Mouse (Mus musculus): Measurements from ENCODE around the gene Iqcd. TPM values are rescaled to one million over a fixed set of nuclear protein-coding genes. Genes with fewer than 3 reads are reported as not detected.

Iqcd gene
- total RNA-seq, 2 experiments from 2014 or later: 1.00 to 1.2 TPM

DNA sequence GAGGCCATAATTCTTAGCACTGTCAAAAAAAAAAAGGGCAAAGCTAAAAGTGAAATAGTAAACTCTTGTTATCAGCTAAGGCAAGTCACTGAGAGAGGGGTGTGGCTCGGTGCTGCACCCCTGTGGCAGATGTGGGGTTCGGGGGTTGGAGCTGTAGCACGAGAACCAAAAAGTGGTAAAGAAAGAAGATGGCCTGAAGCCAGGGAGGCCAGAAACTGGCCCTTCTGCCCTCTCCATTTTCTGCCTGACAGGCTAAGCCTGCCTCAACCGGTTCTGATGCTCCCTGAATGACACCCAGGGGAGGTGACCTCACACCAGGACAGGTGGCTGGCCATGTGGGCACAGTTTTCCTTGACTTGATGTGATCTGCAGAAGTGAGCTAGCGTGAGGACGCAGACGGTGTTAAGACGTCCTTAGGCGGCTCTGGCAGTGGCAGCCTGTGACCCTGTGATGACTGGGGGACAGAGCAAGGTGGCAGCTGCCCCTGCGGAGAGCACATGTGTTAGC lies 10.8 kb upstream of the Iqcd start:
- no peak for DNase-seq (ENCODE audit: low spot score in 2 of 2)
- Histone ChIP-seq H3K4me3 (no peak overlapping the region), H3K27ac (no peak overlapping the region)
- peak; percentile 45 for TF ChIP-seq CTCF (conservative IDR thresholded peaks at IDR 0.05)

DNA sequence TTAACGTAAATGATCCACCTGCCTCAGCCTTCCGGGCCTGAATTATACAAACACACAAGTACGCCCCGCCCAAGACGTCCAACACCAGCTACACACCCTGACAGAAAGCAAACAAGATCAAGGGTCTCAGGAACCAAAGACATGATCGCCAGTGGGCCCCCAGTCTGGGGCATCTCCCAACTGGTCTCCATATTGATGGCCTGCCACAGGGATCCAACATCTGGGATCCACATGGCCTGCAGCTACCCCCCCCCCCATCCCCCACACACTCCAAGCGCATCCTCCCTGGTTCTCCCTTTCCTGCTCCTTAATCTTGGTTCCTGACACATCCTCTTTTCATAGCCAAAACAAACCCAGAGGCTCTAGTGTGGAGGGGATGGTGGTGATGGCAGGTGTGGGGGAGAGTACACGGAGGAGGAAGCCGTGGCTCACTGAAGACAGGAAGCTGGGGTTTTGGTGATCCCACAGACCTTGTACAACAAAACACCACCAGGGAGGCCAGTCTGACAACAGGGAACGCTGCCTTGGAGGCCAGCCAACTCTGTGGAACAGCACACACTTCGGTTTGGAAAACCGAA lies 10.2 kb upstream of the Iqcd start:
- no peak for DNase-seq (ENCODE audit: low spot score in 2 of 2)
- Histone ChIP-seq H3K4me3 (no peak overlapping the region), H3K27ac (no peak overlapping the region; the same call in 1 of the 2 replicates)
- TF ChIP-seq CTCF (conservative IDR thresholded peaks at IDR 0.05): no peak

DNA sequence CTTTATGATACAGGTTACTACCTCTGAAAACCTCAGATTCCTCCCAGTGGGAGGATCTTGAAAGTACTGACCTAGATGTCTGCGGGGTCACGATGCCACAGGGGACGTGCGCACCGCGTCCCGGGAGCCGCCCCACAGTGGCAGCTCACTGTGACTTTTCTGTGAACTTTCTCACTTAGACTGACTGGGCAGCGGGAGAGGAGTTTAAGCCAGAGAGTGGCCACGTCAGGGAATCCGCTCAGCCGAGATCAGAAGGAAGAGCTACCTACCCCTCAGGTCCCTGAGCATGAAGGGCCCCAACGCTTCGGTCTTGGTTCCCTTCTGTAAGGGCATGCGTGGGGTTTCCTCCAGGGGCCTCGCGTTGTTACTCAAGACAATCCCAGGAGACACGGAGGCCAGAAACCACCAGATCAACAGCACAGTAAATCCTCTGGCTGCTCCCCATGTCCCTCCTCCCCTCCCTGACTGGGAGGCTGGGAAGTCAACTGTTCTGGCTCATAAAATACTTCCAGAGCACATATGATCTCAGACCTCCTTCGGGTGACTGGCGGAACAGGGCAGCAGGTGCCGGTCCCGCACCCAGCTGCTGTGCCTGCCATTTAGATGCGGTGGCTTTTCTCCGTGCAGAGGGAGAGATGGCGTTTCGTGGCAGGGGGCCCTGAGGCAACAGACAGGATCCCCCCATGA lies 9.5 kb upstream of the Iqcd start:
- Histone ChIP-seq H3K4me3 (no peak overlapping the region; the same call in 1 of the 2 replicates), H3K27ac (peak overlapping the region; percentile 53; the same call in 1 of the 2 replicates)

DNA sequence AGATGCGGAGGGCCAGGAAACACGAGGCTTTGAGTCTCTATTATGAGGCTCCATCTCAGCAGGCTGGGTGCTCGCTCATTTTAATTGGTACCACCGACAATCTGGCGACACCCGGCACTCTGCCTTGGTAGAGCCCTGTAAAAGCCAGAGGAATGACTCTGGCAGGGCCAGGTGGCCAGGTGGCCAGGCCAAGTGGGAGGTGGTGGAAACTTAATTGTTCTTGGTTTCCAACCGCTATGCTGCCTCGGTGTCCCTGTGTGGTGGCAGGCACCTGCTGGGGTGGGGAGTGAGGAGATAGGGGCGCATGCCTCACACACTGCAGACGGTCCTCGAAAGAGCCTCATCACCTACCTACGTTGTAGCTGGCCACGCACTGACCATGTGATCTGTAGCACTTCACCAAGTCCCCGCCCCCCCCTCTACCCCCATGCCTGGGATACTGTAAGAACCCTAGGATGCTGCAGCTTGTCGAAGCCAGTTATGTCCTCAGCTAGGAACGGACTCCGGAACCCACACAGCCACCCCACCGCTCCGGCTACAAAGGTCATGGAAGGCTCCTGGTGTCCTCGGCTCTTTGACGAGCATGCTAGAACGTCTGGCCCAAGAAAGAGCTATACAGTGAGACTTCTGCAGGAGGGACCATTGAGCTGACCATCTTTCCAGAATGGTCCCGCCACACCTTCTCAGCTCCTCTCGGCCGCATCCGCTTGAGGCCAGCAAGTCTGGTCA lies 8.8 kb upstream of the Iqcd start:
- DNase-seq (ENCODE audit: low spot score in 2 of 2): no peak
- peak overlapping the region; percentile 53; the same call in 1 of the 2 replicates for H3K27ac ChIP-seq
- no peak for TF ChIP-seq CTCF (conservative IDR thresholded peaks at IDR 0.05)
- no peak overlapping the region; the same call in 1 of the 2 replicates for H3K4me3 ChIP-seq

More for the DNA sequence above, 9.5 kb upstream of the Iqcd start:
- DNase-seq (ENCODE audit: low spot score in 2 of 2): no peak
- TF ChIP-seq CTCF (conservative IDR thresholded peaks at IDR 0.05): no peak

DNA sequence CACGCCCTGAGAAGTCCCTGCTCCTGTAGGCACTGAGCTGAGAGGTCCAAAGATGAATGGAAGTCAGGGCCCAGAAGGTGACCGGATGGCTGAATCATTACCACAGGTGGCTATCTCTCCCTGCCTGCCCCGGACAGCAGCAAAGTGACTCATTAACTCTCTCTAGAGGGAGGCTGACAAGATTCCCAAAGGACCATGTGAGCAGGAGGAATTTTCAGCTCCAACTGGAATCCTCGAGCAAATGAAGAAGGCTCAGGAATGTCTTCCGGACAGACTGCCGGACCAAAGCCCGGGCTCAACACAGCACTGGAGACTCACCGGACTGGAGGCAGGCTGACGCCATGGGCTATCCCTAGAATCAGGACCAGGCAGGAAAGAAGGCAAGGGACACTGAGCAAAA lies 6.8 kb upstream of the Iqcd start:
- DNase-seq (ENCODE audit: low spot score in 2 of 2): no peak
- Histone ChIP-seq H3K4me3 (no peak overlapping the region), H3K27ac (no peak overlapping the region)
- no peak for TF ChIP-seq CTCF (conservative IDR thresholded peaks at IDR 0.05)

DNA sequence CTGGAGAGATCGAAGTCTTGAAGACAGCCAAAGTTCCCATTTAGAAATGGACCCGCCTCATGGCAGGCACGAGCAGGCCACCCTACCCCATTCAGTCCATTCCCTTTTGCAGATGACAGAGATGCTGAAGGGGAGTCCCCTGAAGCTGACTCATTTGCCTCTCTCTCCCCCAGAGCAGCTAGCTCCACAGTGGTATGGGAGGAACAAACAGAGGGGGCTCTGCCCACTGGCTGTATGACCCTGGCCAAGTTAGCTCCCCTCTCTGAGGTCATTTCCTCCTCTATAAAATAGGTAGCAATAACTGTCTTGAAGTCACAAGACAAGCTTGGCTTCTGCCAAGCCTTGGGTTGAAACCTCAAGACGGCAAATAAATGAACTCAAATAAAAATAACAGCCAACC lies 5.3 kb upstream of the Iqcd start:
- TF ChIP-seq CTCF (conservative IDR thresholded peaks at IDR 0.05): no peak
- H3K27ac ChIP-seq: no peak overlapping the region
- no peak overlapping the region for H3K4me3 ChIP-seq
- DNase-seq (ENCODE audit: low spot score in 2 of 2): no peak

DNA sequence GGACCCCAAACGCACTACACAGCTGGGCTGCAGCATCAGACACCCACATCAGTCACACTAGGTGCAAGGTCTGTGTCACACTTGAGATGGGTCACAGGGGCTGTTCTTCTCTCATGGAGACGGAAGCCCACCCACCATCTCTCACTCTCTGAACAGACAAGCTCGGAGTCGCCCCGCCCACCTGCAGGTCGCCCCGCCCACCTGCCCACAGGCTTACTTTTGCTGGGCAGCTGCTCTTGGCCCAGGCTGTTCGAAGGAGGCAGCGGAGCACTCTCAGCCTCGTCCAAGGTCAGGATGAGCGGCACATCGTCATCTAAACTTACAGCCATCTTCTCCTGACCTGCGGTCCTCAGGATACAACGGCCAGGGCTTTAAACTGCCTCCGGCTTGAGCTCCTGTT lies 3.8 kb upstream of the Iqcd start:
- Histone ChIP-seq H3K27ac (no peak overlapping the region), H3K4me3 (no peak overlapping the region)
- TF ChIP-seq CTCF (conservative IDR thresholded peaks at IDR 0.05): no peak
- no peak for DNase-seq (ENCODE audit: low spot score in 2 of 2)

DNA sequence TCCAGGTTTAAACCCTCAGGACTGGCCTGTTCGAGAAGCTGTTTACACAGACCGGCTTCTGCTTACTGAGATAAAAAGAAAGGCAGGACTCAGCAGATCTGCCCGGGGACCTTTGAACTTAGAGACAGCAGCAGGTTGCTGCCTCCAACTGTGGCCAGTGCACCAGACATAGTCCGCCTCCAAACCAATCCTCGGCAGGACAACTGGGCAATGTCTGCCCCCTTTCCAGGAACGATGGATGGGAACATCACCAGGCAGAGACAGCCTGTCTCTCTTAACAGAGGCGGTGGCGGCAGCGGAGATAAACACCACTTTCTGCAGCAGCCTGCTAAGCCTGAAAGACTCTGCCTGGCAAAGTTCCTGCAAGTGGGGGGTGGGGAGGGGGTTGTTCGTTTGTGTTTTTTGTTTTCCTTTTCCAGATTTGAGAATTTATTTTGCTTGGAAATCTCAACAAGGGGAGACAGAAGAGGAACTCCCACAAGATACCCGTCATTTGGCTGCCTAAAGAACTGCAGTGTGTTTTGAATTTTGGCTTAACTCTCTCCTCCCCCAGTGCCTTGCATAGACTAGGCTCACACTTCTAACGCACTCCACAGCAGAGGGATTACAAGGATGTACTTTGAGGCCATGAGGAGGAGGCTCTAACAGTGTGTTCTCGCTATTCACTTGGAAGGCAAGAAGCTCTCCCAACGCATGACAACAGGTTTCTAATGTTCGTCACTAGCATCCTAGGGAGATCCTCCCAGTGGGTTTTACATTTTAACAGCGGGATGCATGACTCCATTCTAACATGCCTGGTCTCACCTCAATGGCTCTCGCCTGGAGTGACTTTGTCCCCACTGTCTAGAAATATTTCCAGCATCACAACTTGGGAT lies 1.8 kb upstream of the Iqcd start:
- peak overlapping the region; percentile 98 for H3K27ac ChIP-seq
- no peak for TF ChIP-seq CTCF (conservative IDR thresholded peaks at IDR 0.05)
- no peak for DNase-seq (ENCODE audit: low spot score in 2 of 2)
- H3K4me3 ChIP-seq: peak overlapping the region; percentile 92

DNA sequence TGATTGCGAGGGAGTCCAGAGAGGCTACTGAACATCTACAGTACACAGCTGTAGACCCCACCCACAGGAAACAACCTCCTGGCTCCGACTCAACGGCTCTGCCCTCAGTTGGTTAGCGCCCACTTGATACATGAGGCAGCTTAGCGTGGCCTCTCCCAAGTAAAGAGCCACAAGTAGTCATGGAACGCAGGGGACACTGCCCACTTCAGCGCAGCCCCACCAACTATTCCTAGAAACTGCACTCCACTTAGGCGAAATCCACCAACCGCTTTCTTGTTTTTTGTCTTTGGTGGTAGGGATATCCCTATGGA lies 1.2 kb upstream of the Iqcd start:
- no peak for TF ChIP-seq CTCF (conservative IDR thresholded peaks at IDR 0.05)
- Histone ChIP-seq H3K4me3 (peak overlapping the region; percentile 92), H3K27ac (peak overlapping the region; percentile 98)
- no peak for DNase-seq (ENCODE audit: low spot score in 2 of 2)

DNA sequence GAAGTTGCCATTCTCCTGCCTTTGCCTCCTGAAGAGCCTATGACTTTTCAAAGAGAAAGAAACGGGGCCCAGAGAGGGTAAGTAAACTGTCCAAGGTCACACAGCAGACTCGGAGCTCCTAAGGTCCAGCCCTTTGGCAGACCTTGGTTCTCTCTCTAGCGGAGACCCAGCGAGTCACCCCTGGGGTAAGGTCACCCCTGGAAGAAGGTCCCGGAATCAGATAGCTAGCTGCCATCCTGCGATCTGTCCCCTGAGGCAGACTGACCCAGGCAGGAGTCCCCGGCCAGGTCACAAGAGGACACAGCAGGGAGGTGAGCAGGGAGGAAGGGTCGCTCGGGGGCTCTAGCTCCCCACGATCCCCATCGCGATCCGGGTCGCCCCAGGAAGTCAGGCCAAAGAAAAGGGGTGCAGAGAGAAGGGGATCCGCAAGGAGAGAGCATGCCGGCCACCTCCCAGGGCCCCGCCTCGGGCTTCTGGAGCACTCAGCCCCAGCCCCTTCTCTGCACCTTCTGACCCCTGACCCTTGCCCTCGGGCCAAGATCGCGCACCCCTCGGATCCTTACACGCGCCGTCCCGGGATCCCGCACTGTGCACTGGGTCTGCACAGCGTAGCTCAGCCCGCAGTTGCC lies 762 bp upstream of the Iqcd start:
- no peak for DNase-seq (ENCODE audit: low spot score in 2 of 2)
- Histone ChIP-seq H3K4me3 (peak overlapping the region; percentile 92), H3K27ac (peak overlapping the region; percentile 98)
- no peak for TF ChIP-seq CTCF (conservative IDR thresholded peaks at IDR 0.05)

DNA sequence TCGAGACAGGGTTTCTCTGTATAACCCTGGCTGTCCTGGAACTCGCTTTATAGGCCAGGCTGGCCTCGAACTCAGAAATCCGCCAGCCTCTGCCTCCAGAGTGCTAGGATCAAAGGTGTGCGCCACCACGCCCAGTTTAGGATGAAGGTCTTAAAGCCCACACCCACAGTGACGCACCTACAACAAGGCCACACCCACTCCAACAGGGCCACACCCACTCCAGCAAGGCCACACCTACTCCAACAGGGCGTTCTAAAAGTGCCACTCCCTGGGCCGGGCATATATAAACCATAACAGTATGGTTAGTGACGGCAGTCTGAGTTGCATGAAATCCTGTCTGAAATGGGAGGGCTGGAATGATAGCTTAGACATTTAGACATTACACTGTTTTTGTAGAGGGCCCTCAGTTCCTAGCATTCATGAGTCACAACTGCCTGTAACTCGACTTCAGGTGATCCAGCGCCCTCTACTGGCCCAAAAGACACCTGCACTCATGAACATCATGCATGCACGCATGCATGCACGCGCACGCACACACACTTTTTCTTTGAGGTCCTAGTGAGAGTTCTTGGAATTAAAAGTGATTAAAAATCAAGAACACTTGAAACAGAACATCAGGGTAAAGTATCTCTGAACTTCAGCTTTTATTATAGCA lies 1.7 kb downstream of the Iqcd start:
- Histone ChIP-seq H3K27ac (no peak overlapping the region), H3K4me3 (no peak overlapping the region)
- DNase-seq (ENCODE audit: low spot score in 2 of 2): no peak
- peak; percentile 61 for TF ChIP-seq CTCF (conservative IDR thresholded peaks at IDR 0.05)

DNA sequence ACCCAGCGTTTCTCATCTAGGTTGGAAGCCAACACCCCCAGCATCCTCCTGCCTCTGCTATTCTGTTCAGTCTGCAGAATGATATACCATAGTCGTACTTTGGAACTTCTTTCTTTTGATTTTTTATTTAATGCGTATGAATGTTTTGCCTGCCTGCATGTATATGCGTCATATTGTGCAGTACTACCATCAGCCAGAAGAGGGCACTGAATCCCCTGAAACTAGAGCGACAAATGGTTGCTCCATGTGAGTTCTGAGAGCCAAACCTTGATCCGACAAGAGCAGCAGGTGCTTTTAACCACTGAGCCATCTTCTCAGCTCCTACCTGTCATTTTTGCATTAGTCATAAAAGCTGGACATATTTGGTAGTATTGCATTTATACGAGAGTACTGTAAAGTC lies 3.3 kb downstream of the Iqcd start:
- no peak for DNase-seq (ENCODE audit: low spot score in 2 of 2)
- H3K4me3 ChIP-seq: no peak overlapping the region
- no peak overlapping the region for H3K27ac ChIP-seq
- TF ChIP-seq CTCF (conservative IDR thresholded peaks at IDR 0.05): peak; percentile 68
